In the genomic region with DNA sequence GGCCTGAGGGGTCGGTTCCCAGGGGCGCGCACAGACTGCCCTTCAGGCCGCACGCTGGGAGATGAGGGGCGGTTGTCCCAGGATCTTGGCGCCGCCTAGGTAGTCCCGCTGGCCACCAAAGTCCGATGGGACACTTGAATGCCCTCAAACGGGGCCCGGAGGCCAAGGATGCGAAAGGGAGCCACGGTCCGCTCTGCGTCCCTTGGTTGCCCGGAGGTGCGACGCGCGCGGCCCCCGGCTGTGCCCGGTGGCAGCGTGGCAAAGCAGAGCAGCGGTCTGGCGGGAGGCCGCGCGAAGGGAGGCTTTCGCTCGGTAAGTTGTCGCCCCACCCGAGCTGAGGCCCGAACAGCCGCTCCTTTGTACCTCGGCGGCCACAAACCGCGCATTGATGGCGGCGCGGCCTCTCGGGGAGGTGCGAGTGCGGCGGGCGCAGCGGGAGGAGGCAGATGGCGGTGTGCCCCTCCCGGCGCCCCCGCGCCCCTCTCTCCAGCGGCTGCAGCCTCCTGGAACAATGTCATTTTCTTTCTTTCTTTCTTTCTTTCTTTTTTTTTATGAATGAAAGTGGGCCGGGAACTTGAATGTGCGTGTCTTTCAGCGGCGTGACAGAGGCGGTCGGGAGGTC, we compare ENCODE assay signal across 9 mouse cellular contexts. TPM values are rescaled to one million over a fixed set of nuclear protein-coding genes. Genes with fewer than 3 reads are reported as not detected.
DNase-seq lines count a peak whose midpoint lies in the region; ATAC-seq and TF ChIP-seq lines count a peak whose summit lies in the region.
"Had no signal": no experiment of that assay in that cellular context is flagged by ENCODE, and none has a peak within 500 bp of the region (broad histone marks: within the 10 kb centered on the region; RNA-seq: fewer than 3 reads in every experiment).

No protein-coding gene starts in this region.

- peaks cover 44% of the 10 kb centered on the region for H3K27me3 ChIP-seq in heart, embryonic 13.5 days (replicated peaks)
- peaks cover 19% of the 10 kb centered on the region; the same call in 1 of the 2 replicates for H3K27me3 ChIP-seq in hindbrain, postnatal 0 days (ENCODE audit: insufficient read depth, low read length)
- H3K27me3 ChIP-seq in liver, postnatal 0 days (ENCODE audit: insufficient read depth, low read length), result peaks cover 34% of the 10 kb centered on the region
- peaks cover 7% of the 10 kb centered on the region; the same call in 1 of the 2 replicates for H3K27me3 ChIP-seq in stomach, embryonic 14.5 days (ENCODE audit: control insufficient read depth, insufficient read depth, low read length)
- H3K27me3 ChIP-seq: Patski had no signal

- peak overlapping the region; percentile 70 for H3K4me3 ChIP-seq in heart, embryonic 13.5 days
- peak overlapping the region; percentile 62 for H3K4me3 ChIP-seq in hindbrain, postnatal 0 days (ENCODE audit: low read length)
- H3K4me3 ChIP-seq in liver, postnatal 0 days (ENCODE audit: low read depth, low read length), result peak overlapping the region; percentile 49
- peak overlapping the region; percentile 79 for H3K4me3 ChIP-seq in stomach, embryonic 14.5 days (ENCODE audit: low read depth, low read length)

- no peaks in the 10 kb centered on the region for H3K9me3 ChIP-seq in heart, embryonic 13.5 days
- no peaks in the 10 kb centered on the region for H3K9me3 ChIP-seq in hindbrain, postnatal 0 days (ENCODE audit: low read length)
- H3K9me3 ChIP-seq in liver, postnatal 0 days (ENCODE audit: low read length), result no peaks in the 10 kb centered on the region
- H3K9me3 ChIP-seq in stomach, embryonic 14.5 days (ENCODE audit: control insufficient read depth, low read depth, low read length), result no peaks in the 10 kb centered on the region

- peak overlapping the region; percentile 100 for H3K4me2 ChIP-seq in heart, embryonic 13.5 days
- peak overlapping the region; percentile 95 for H3K4me2 ChIP-seq in hindbrain, postnatal 0 days (ENCODE audit: low read depth, low read length)
- H3K4me2 ChIP-seq in liver, postnatal 0 days (ENCODE audit: low read depth, low read length), result peak overlapping the region; percentile 88
- H3K4me2 ChIP-seq in stomach, embryonic 14.5 days (replicated peaks; ENCODE audit: low read depth, low read length), result peak overlapping the region; percentile 99

- no peak for ATAC-seq in heart, embryonic 13.5 days (ENCODE audit: extremely low read depth, insufficient number of reproducible peaks, low FRiP score, low TSS enrichment)
- ATAC-seq in hindbrain, postnatal 0 days, result 0 out of 2 replicates have a peak, but pooled peaks have one; percentile 8
- no peak for ATAC-seq in liver, postnatal 0 days
- ATAC-seq in stomach, embryonic 14.5 days (ENCODE audit: insufficient number of reproducible peaks, insufficient read depth, low FRiP score, low read depth), result no peak
- ATAC-seq: Patski had no signal

- H3K36me3 ChIP-seq in heart, embryonic 13.5 days, result no peaks in the 10 kb centered on the region
- no peaks in the 10 kb centered on the region for H3K36me3 ChIP-seq in hindbrain, postnatal 0 days (ENCODE audit: insufficient read depth, low read length)
- no peaks in the 10 kb centered on the region for H3K36me3 ChIP-seq in liver, postnatal 0 days (replicated peaks; ENCODE audit: insufficient read depth, low read length)
- peaks cover 1% of the 10 kb centered on the region; the same call in 1 of the 2 replicates for H3K36me3 ChIP-seq in stomach, embryonic 14.5 days (ENCODE audit: control insufficient read depth, insufficient read depth, low read length)

- no peak for DNase-seq in heart, adult 9 months (ENCODE audit: low spot score in 2 of 2)
- DNase-seq in embryo, embryonic 9.5 days (ENCODE audit: extremely low spot score), result peak; percentile 61
- DNase-seq in hindbrain, postnatal 0 days (ENCODE audit: low spot score), result peak; percentile 35
- DNase-seq in liver, postnatal 0 days, result no peak
- DNase-seq in cerebellum, adult 11-12 months, result no peak
- no peak for DNase-seq in left cerebral cortex, postnatal 25 days (ENCODE audit: low spot score in 2 of 2)

- TF ChIP-seq CTCF in hindbrain, postnatal 0 days (IDR thresholded peaks at IDR 0.05; ENCODE audit: low read depth), result no peak
- no peak for TF ChIP-seq CTCF in liver, postnatal 0 days (IDR thresholded peaks at IDR 0.05; ENCODE audit: low read depth)

- H3K4me1 ChIP-seq in heart, embryonic 13.5 days, result peaks cover 44% of the 10 kb centered on the region
- H3K4me1 ChIP-seq in hindbrain, postnatal 0 days (ENCODE audit: insufficient read depth, low read length), result 0 out of 2 replicates have a peak, but pooled peaks cover 10% of the 10 kb centered on the region
- peaks cover 16% of the 10 kb centered on the region for H3K4me1 ChIP-seq in liver, postnatal 0 days (ENCODE audit: insufficient read depth)
- peaks cover 22% of the 10 kb centered on the region; the same call in 1 of the 2 replicates for H3K4me1 ChIP-seq in stomach, embryonic 14.5 days (ENCODE audit: control insufficient read depth, insufficient read depth, low read length)

- intact Hi-C loops in left cerebral cortex, postnatal 25 days (cut with DNase I), result no loop called here

- 1% methylated on average over 61 of the region's 61 CpGs for WGBS in heart, embryonic 13.5 days
- WGBS in hindbrain, postnatal 0 days, result under 1% methylated on average over 60 of the region's 61 CpGs
- under 1% methylated on average over 61 of the region's 61 CpGs for WGBS in liver, postnatal 0 days (ENCODE audit: insufficient replicate concordance)
- 2% methylated on average over 61 of the region's 61 CpGs for WGBS in stomach, embryonic 14.5 days

- H3K27ac ChIP-seq in heart, embryonic 13.5 days (replicated peaks), result no peak overlapping the region
- peak overlapping the region; percentile 74 for H3K27ac ChIP-seq in hindbrain, postnatal 0 days
- H3K27ac ChIP-seq in liver, postnatal 0 days (ENCODE audit: low read depth), result no peak overlapping the region
- peak overlapping the region; percentile 44; the same call in 1 of the 2 replicates for H3K27ac ChIP-seq in stomach, embryonic 14.5 days (ENCODE audit: low read length)

- peak overlapping the region; percentile 86 for H3K9ac ChIP-seq in heart, embryonic 13.5 days
- H3K9ac ChIP-seq in hindbrain, postnatal 0 days (replicated peaks; ENCODE audit: low read length), result peak overlapping the region; percentile 70
- H3K9ac ChIP-seq in liver, postnatal 0 days (replicated peaks), result 0 out of 2 replicates have a peak overlapping the region, but pooled peaks have one; percentile 2
- H3K9ac ChIP-seq in stomach, embryonic 14.5 days (replicated peaks; ENCODE audit: low read depth, low read length), result peak overlapping the region; percentile 69

- TF ChIP-seq EP300 in liver, postnatal 0 days (IDR thresholded peaks at IDR 0.05; ENCODE audit: low read depth), result no peak

RNA-seq across cellular contexts. Expression of a gene that starts 1.7 kb away (rescaled TPM):
- 4.1 and 4.3 TPM in 2 replicates for polyA plus RNA-seq in heart, embryonic 13.5 days (2015; fragmentation: Nextera tagmentation; extraction: Ambion mirVana)
- 147 and 148 TPM in 2 replicates for total RNA-seq in hindbrain, postnatal 0 days (2014; rRNA removed)
- polyA plus RNA-seq in hindbrain, postnatal 0 days (2015; fragmentation: Nextera tagmentation; extraction: Ambion mirVana), result 43.5 and 52.1 TPM in 2 replicates
- 1.3 and 1.4 TPM in 2 replicates for polyA plus RNA-seq in liver, postnatal 0 days (2015; fragmentation: Nextera tagmentation; extraction: Ambion mirVana)
- polyA plus RNA-seq in stomach, embryonic 14.5 days (2014; fragmentation: Nextera tagmentation; extraction: Ambion mirVana), result 23.5 and 27.2 TPM in 2 replicates
- total RNA-seq in left cerebral cortex, postnatal 25 days (2021), result 100 to 1,000 TPM; 108 to 126 TPM

RNA-seq across cellular contexts. Expression of a gene that starts 59.5 kb away (rescaled TPM):
- 40.9 and 43.5 TPM in 2 replicates for polyA plus RNA-seq in heart, embryonic 13.5 days (2015; fragmentation: Nextera tagmentation; extraction: Ambion mirVana)
- total RNA-seq in hindbrain, postnatal 0 days (2014; rRNA removed), result 59.9 and 67.0 TPM in 2 replicates
- 71.7 and 83.9 TPM in 2 replicates for polyA plus RNA-seq in hindbrain, postnatal 0 days (2015; fragmentation: Nextera tagmentation; extraction: Ambion mirVana)
- 18.6 and 20.0 TPM in 2 replicates for polyA plus RNA-seq in liver, postnatal 0 days (2015; fragmentation: Nextera tagmentation; extraction: Ambion mirVana)
- polyA plus RNA-seq in stomach, embryonic 14.5 days (2014; fragmentation: Nextera tagmentation; extraction: Ambion mirVana), result 43.7 TPM in 2 replicates
- 100 to 1,000 TPM in 1 of 2 experiments, 10 to 100 TPM in 1; 98.7 to 102 TPM for total RNA-seq in left cerebral cortex, postnatal 25 days (2021)

Comparison
In these comparisons a context has a peak if more than half of its experiments do, and no peak if none do; other contexts are left out.
1. H3K27ac ChIP-seq: peak in hindbrain, postnatal 0 days (single experiment) and stomach, embryonic 14.5 days (single experiment); none in heart, embryonic 13.5 days (single experiment) and liver, postnatal 0 days (single experiment).
2. H3K9ac ChIP-seq: peak in every context shown above with its lines; median percentile 86 in heart, embryonic 13.5 days; 70 in hindbrain, postnatal 0 days; 69 in stomach, embryonic 14.5 days; 2 in liver, postnatal 0 days.
3. DNase-seq: peak in embryo, embryonic 9.5 days (single experiment) and hindbrain, postnatal 0 days (single experiment); none in heart, adult 9 months (0 of 2), liver, postnatal 0 days (single experiment), cerebellum, adult 11-12 months (single experiment) and left cerebral cortex, postnatal 25 days (0 of 2).
4. Peak in every context shown above with its lines, with median percentiles within 50 percentile points of each other: H3K4me2 ChIP-seq and H3K4me3 ChIP-seq.